Mouse (Mus musculus) embryonic fibroblast, embryonic 13.5 days (primary cell): ENCODE results near the gene Vegfa.

Experiments
- CTCF ChIP-seq: IDR thresholded peaks from 2 replicates; pipeline ENCODE4 v1.5.1; 2011; ENCODE audit warnings: mild to moderate bottlenecking, control low read depth, low read length, moderate library complexity, borderline replicate concordance; ENCODE audit not compliant: insufficient read depth
- POLR2A ChIP-seq: IDR thresholded peaks from 2 replicates; pipeline ENCODE4 v1.6.1; 2011; ENCODE audit warnings: low read depth, mild to moderate bottlenecking, control low read depth, low read length, moderate library complexity

- TF ChIP-seq POLR2A (no peak), CTCF (no peak)
These were observed 27.7 kb downstream of the Vegfa start for GRCm38 (mm10) chr17:46004482-46004881.
